Mouse (Mus musculus) kidney, embryonic 15.5 days (tissue): Measurements from ENCODE around the gene Tle3. TPM values are rescaled to one million over a fixed set of nuclear protein-coding genes. Genes with fewer than 3 reads are reported as not detected.

ENCODE experiments used
- ATAC-seq: fragments of 200-750 bp; cut with Nextera tagmentation; replicated peaks from 2 replicates; pipeline ENCODE4 v1.8.0; 2017; ENCODE audit warnings: moderate TSS enrichment; ENCODE audit not compliant: low FRiP score
- H3K27ac ChIP-seq: fragments of 300-500 bp; sonication (generic); 2 replicates; pipeline ENCODE4 v1.5.1; 2015; ENCODE audit warnings: mild to moderate bottlenecking, inconsistent platforms
- H3K27me3 ChIP-seq: fragments of 300-500 bp; sonication (generic); 2 replicates; pipeline ENCODE4 v1.6.1; 2015; ENCODE audit warnings: inconsistent platforms
- H3K36me3 ChIP-seq: fragments of 300-500 bp; sonication (generic); 2 replicates; pipeline ENCODE4 v1.6.1; 2015; ENCODE audit warnings: inconsistent platforms
- H3K4me1 ChIP-seq: fragments of 300-500 bp; sonication (generic); 2 replicates; pipeline ENCODE4 v1.6.1; 2015; ENCODE audit warnings: inconsistent platforms
- H3K4me2 ChIP-seq: fragments of 300-500 bp; sonication (generic); 2 replicates; pipeline ENCODE4 v1.6.1; 2015; ENCODE audit warnings: moderate library complexity, mild to moderate bottlenecking, inconsistent platforms
- H3K4me3 ChIP-seq: fragments of 300-500 bp; sonication (generic); replicated peaks from 2 replicates; pipeline ENCODE4 v1.5.1; 2015; ENCODE audit warnings: mild to moderate bottlenecking, inconsistent platforms
- H3K9ac ChIP-seq: fragments of 300-500 bp; sonication (generic); 2 replicates; pipeline ENCODE4 v1.6.1; 2015; ENCODE audit warnings: mild to moderate bottlenecking, inconsistent platforms
- H3K9me3 ChIP-seq: fragments of 300-500 bp; sonication (generic); replicated peaks from 2 replicates; pipeline ENCODE4 v1.6.1; 2016; ENCODE audit warnings: inconsistent platforms
- WGBS: fragments of 180-500 bp; shearing (Covaris S2); methylation state at CpG from one replicate; pipeline ENCODE4 v1.1.7; 2015; ENCODE audit warnings: mixed read lengths; 5-methylcytosine and 5-hydroxymethylcytosine counted together
- polyA plus RNA-seq: library from polyadenylated mRNA; unstranded; fragments of >200 nt; fragmentation: Nextera tagmentation; extraction: Ambion mirVana; gene quantifications from 2 replicates; pipeline ENCODE4 v1.2.1, GENCODE M21; 2015

Gene Tle3
- polyA plus RNA-seq, 1 experiment from 2014 or later, result 30.9 TPM

DNA sequence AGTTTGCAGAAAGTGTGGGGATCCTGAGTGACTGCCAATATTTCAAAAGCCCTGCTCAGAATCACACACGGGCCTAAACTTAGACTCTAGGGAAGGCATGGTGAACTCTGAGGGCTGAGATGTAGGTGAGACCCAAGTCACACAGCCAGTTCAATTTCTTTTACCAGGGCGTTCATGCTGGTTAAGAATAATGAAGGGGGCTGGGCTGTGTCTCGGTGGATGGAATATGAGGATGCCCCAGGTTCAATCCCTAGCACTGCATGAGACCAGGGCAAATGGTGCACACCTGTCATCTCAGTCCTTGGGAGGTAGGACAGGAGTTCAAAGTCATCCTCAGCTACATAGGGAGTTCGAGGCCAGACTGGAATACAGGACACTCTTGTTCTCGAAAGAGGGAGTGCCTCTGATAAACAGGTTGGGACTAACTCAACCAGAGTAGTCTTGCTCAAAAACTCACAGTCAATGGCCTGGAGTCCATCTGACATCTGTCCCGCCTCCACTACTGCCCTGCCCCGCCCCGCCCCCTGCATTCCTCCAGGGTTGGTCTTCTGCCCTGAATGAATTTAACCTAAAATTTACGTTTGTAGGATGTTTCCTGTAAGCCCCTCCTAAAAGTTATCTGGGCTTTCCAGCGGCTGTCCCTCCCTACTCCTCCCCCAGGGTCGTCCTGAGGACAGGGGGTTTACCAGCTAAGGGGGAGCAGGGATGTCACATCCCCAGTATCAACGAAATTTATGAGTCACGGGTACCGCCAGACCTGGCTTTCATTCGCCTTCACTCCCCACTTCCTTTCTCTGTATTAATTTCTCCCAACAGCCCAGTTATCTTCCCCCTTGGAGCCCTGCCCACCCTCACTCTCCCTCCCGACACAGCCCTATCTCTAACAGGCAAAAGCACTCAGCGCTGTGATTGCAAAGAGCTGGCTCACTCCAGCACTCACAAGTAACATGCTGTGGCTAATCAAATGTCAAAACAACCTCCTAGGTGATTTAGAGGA, 35.3 kb upstream of the Tle3 start:
- H3K4me1 ChIP-seq, result peaks cover 61% of the 10 kb centered on the region
- peak overlapping the region; percentile 25 for H3K4me2 ChIP-seq
- no peak overlapping the region for H3K4me3 ChIP-seq
- no peak overlapping the region for H3K9ac ChIP-seq
- H3K36me3 ChIP-seq, result no peaks in the 10 kb centered on the region
- H3K27me3 ChIP-seq, result peaks cover 76% of the 10 kb centered on the region
- H3K27ac ChIP-seq, result peak overlapping the region; percentile 61
- peak; percentile 80 for ATAC-seq
- 17% methylated on average over 17 of the region's 17 CpGs for WGBS
- H3K9me3 ChIP-seq, result no peaks in the 10 kb centered on the region

DNA sequence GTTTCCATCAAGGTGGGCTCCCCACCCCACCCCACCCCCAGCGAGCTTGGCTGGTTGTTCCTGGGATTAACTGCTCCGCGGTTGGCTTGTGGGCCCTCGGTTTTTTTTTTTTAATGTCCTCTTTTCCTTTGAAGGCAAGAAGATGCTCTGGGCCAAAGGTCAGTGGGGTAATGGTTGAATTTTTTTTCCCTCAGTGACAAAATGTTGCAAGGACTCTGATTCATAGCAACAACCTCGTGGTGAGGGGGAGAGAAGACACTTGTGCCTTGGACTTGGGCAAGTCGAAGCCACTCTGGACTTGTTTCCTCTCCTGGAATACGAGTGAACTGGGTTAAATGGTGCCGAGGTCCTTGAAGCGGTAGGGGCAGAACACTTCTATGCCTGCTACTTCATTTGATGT, 34.5 kb upstream of the Tle3 start:
- Histone ChIP-seq H3K4me1 (peaks cover 64% of the 10 kb centered on the region), H3K36me3 (no peaks in the 10 kb centered on the region), H3K27ac (peak overlapping the region; percentile 61), H3K9me3 (no peaks in the 10 kb centered on the region), H3K4me2 (peak overlapping the region; percentile 4; the same call in 1 of the 2 replicates), H3K27me3 (peaks cover 79% of the 10 kb centered on the region), H3K9ac (no peak overlapping the region), H3K4me3 (no peak overlapping the region)
- no peak for ATAC-seq
- 5% methylated on average over 9 of the region's 9 CpGs for WGBS

DNA sequence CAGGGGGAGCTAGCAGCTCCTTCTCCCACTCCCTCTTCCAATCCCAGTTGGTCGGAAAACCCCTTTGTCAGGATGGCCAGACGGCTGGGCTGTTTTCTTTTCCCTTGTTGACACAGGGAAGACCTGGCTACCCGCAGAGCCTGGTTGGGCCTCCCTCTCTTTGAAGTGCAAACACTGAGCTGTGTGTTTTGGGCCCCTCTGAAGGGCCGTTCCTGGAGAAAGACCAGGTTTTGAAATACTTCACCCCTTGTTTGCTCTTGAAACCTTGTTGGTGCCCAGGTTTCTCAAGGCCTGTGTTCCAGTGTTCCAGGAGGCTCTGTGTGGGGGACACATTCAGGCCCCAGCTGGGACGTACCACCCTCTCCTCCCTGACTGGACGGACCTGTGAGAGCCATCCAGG, 32.9 kb upstream of the Tle3 start:
- Histone ChIP-seq H3K4me1 (peaks cover 63% of the 10 kb centered on the region), H3K4me3 (no peak overlapping the region), H3K9ac (no peak overlapping the region), H3K27me3 (peaks cover 89% of the 10 kb centered on the region), H3K9me3 (no peaks in the 10 kb centered on the region), H3K36me3 (no peaks in the 10 kb centered on the region), H3K4me2 (no peak overlapping the region), H3K27ac (no peak overlapping the region; the same call in 1 of the 2 replicates)
- 26% methylated on average over 6 of the region's 6 CpGs for WGBS
- ATAC-seq, result no peak

DNA sequence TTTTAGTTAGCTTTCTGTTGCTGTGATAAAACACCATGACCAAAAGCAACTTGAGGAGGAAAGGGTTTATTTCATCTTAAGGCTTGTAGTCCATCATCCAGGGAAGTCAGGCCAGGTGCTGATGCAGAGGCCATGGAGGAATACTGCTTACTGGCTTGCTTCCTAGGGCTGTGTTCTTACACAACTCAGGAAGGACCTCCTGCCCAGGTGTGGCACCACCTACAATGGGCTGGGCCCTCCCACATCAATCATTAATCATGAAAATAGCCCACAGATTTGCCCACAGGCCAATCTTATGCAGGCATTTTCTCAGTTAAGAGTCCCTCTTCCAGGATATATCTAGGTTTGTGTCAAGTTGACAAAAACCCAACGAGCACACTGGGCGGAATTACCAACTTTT, 31.8 kb upstream of the Tle3 start:
- H3K9ac ChIP-seq, result no peak overlapping the region
- WGBS, result 86% methylated on average over 2 of the region's 2 CpGs
- H3K27ac ChIP-seq, result no peak overlapping the region
- H3K4me3 ChIP-seq, result no peak overlapping the region
- H3K4me1 ChIP-seq, result peaks cover 72% of the 10 kb centered on the region
- H3K9me3 ChIP-seq, result no peaks in the 10 kb centered on the region
- H3K36me3 ChIP-seq, result no peaks in the 10 kb centered on the region
- H3K27me3 ChIP-seq, result peaks cover 92% of the 10 kb centered on the region
- no peak for ATAC-seq
- H3K4me2 ChIP-seq, result no peak overlapping the region

DNA sequence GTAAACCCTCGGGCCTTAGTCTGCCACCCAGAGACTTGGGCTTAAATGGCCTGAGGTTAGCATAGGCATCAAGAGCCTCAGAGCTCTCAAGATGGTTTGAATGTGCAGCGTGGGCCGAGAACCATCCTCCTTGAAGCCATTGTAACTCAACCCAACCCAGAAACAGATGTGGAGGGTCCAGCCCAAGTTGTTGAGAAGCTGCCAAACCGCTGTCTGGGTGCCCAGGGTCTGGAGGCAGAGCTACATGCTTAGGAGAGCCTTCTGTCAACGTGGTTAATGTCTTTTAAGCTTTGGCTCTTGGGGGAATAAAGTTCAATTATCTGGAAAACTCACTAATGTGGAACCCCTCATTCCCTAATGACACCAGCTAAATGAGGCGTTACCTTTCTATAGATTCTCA, 29.9 kb upstream of the Tle3 start:
- WGBS, result 40% methylated on average over 6 of the region's 6 CpGs
- H3K4me3 ChIP-seq, result no peak overlapping the region
- peaks cover 74% of the 10 kb centered on the region for H3K4me1 ChIP-seq
- peaks cover 88% of the 10 kb centered on the region for H3K27me3 ChIP-seq
- no peak overlapping the region for H3K4me2 ChIP-seq
- 0 out of 2 replicates have a peak overlapping the region, but pooled peaks have one; percentile 13 for H3K27ac ChIP-seq
- no peak for ATAC-seq
- no peaks in the 10 kb centered on the region for H3K36me3 ChIP-seq
- H3K9me3 ChIP-seq, result no peaks in the 10 kb centered on the region
- H3K9ac ChIP-seq, result no peak overlapping the region

DNA sequence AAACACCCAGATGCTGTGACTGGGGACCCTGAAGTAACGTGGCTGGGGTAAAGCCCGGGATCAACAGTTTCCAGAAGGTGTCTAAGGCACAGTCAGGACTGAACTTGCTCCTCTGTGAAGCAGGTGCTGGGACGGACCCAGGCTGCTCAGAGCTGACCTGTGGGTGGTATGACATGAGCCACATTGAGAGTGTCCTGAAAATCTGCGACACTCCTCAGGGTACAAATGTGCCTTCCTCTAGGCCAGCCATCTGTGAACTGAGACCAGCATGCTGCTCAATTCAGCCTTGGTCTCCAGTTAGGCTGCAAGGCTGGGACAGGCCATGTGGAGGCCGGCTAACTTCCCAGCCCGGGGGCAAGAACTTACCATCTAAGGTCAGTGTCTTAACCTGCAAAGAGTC, 27.5 kb upstream of the Tle3 start:
- Histone ChIP-seq H3K27me3 (peaks cover 82% of the 10 kb centered on the region), H3K4me3 (no peak overlapping the region), H3K9ac (no peak overlapping the region; the same call in 1 of the 2 replicates), H3K9me3 (no peaks in the 10 kb centered on the region), H3K4me2 (no peak overlapping the region), H3K27ac (no peak overlapping the region), H3K4me1 (peaks cover 59% of the 10 kb centered on the region), H3K36me3 (no peaks in the 10 kb centered on the region)
- ATAC-seq, result no peak
- WGBS, result 32% methylated on average over 6 of the region's 6 CpGs

DNA sequence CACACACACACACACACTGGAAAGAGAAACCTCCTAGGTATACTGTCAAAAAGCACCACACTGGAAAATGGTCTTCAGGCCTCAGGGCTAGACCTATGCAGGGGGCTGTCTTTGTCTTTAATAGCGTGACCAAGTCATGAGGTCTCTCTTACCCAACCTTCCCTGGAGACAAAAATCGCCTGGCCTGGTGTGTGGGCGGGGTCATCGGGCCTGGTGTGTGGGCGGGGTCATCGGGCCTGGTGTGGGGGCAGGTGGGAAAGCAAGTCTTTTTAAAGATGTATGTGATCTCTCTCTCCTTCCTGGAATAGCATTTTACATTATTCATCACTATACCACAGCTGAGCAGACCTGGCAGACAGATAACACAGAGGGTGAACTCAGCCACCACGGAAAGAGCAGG, 25.2 kb upstream of the Tle3 start:
- H3K9me3 ChIP-seq, result no peaks in the 10 kb centered on the region
- H3K27me3 ChIP-seq, result peaks cover 60% of the 10 kb centered on the region
- H3K36me3 ChIP-seq, result no peaks in the 10 kb centered on the region
- peaks cover 56% of the 10 kb centered on the region for H3K4me1 ChIP-seq
- WGBS, result 13% methylated on average over 7 of the region's 7 CpGs
- no peak overlapping the region for H3K4me3 ChIP-seq
- no peak overlapping the region for H3K4me2 ChIP-seq
- H3K27ac ChIP-seq, result no peak overlapping the region
- no peak for ATAC-seq
- H3K9ac ChIP-seq, result no peak overlapping the region

DNA sequence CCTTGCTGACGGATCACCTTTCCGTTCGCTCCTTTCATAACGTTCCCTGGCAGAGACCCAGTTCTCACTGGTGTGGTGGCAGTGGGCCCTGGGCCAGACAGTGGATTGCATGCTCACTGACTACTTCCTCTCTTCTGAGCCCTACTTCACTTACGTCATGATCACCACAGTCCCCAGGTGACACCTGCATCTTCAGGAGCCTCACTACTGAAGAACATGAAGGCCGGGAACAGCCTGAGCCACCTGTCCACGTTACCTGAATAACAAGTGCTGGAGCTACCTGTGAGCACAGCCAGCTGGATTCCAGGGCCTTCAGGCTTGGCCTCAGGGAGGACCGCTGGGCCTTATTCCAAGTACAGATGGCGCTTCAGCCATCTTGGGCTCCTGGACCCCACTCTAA, 24.1 kb upstream of the Tle3 start:
- Histone ChIP-seq H3K36me3 (no peaks in the 10 kb centered on the region), H3K27me3 (peaks cover 55% of the 10 kb centered on the region), H3K27ac (no peak overlapping the region), H3K9ac (no peak overlapping the region), H3K9me3 (no peaks in the 10 kb centered on the region), H3K4me3 (no peak overlapping the region), H3K4me1 (peaks cover 49% of the 10 kb centered on the region), H3K4me2 (no peak overlapping the region)
- ATAC-seq, result no peak
- WGBS, result 84% methylated on average over 9 of the region's 9 CpGs

DNA sequence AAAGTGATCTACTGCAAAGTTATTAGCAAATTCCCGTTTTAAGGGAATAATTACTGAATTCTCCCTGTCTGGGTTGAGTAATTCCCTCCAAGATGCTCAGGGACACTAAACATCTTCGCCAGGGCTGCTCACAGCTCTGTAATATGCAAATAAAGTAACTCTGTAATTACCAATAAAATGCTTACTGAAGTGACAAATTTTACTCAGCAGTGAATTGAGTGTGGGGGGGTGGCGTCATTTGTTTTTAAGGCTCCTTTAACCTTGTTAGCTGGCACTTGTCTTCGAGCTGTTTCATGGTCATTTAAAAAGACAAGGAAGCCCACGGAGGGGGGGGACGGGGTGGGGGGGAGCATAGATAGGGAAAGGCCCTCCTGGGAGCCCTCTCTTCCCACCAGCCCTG, 23.6 kb upstream of the Tle3 start:
- no peaks in the 10 kb centered on the region for H3K36me3 ChIP-seq
- H3K27me3 ChIP-seq, result peaks cover 50% of the 10 kb centered on the region
- H3K4me3 ChIP-seq, result no peak overlapping the region
- H3K4me1 ChIP-seq, result peaks cover 48% of the 10 kb centered on the region
- 50% methylated on average over 6 of the region's 6 CpGs for WGBS
- H3K4me2 ChIP-seq, result no peak overlapping the region
- ATAC-seq, result no peak
- H3K9me3 ChIP-seq, result no peaks in the 10 kb centered on the region
- no peak overlapping the region for H3K9ac ChIP-seq
- H3K27ac ChIP-seq, result no peak overlapping the region

DNA sequence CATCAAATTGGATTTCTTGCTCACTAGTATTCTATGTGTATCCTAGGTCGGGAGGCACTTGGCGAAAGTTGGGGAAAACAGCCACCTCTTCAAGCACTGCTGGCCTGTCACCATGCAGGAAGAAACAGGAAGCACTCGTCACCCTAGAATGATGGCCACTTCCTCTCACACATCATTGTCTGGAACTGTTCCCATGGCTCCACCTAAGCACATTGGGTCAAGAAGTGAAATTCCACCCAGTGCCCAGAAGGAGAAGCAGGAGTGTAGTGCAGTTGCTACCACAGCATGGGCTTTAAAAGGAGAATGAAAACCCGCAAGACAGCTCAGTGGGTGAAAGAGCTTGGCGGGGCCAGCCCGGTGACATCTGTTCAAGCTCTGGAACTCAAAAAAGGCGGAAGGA, 22.5 kb upstream of the Tle3 start:
- H3K27me3 ChIP-seq, result peaks cover 43% of the 10 kb centered on the region
- H3K4me1 ChIP-seq, result peaks cover 45% of the 10 kb centered on the region
- 72% methylated on average over 7 of the region's 7 CpGs for WGBS
- no peak overlapping the region for H3K4me3 ChIP-seq
- H3K27ac ChIP-seq, result peak overlapping the region; percentile 29
- H3K9ac ChIP-seq, result no peak overlapping the region
- no peak for ATAC-seq
- no peaks in the 10 kb centered on the region for H3K9me3 ChIP-seq
- no peaks in the 10 kb centered on the region for H3K36me3 ChIP-seq
- H3K4me2 ChIP-seq, result no peak overlapping the region

DNA sequence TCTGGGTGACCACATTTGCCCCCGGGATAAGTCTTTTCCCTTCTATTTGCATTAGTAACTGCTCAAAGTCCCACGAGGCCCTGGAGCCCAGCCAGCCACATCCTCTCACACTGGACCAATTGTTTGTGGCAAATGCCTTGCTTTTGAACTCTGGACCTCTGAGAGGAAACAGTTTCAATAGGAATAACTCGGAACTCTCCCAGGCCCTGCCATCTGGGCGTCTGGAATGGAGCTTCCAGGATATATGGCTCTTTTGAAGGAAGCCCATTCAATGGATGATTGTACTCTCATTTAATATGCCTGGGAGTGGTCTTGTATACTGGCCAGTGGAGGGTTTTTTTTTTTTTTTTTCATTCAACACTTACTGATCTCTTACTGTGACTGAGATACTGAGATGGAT, 21.0 kb upstream of the Tle3 start:
- Histone ChIP-seq H3K36me3 (no peaks in the 10 kb centered on the region), H3K4me3 (no peak overlapping the region), H3K9ac (no peak overlapping the region), H3K4me1 (peaks cover 35% of the 10 kb centered on the region), H3K27ac (peak overlapping the region; percentile 32; the same call in 1 of the 2 replicates), H3K27me3 (peaks cover 28% of the 10 kb centered on the region), H3K9me3 (no peaks in the 10 kb centered on the region), H3K4me2 (no peak overlapping the region)
- ATAC-seq, result no peak
- WGBS, result 24% methylated on average over 4 of the region's 4 CpGs

DNA sequence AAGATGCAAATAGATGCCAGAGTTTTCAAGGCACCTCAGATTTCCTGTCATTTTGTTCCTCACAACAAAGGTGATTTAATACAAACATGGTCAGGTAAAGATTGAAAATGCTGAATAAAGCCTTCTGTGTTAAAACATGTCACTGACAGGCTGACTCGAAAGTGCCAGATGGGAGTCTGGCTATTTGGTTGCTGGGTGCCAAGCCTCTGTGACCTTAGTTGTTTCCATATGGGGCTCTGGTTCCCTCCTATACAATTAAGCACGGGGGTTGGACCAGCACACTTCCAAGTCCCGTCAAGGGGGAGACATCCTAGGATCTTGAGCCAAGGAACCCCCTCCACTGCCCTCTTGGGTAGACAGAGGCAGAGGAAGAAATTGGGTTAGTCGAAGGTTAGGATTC, 13.2 kb upstream of the Tle3 start:
- ATAC-seq, result no peak
- no peak overlapping the region for H3K4me2 ChIP-seq
- no peak overlapping the region for H3K27ac ChIP-seq
- peaks cover 44% of the 10 kb centered on the region for H3K27me3 ChIP-seq
- no peak overlapping the region for H3K9ac ChIP-seq
- H3K36me3 ChIP-seq, result no peaks in the 10 kb centered on the region
- 0 out of 2 replicates have a peak, but pooled peaks cover 7% of the 10 kb centered on the region for H3K9me3 ChIP-seq
- whole genome bisulfite sequencing, result 44% methylated on average over 4 of the region's 4 CpGs
- no peak overlapping the region for H3K4me3 ChIP-seq
- H3K4me1 ChIP-seq, result peaks cover 29% of the 10 kb centered on the region
